Mouse (Mus musculus) embryonic facial prominence, embryonic 10.5 days (tissue): ENCODE measurements around the gene Hist1h1c. TPM values are rescaled to one million over a fixed set of nuclear protein-coding genes. Genes with fewer than 3 reads are reported as not detected.

Experiments used
- DNase-seq: peaks from one replicate; pipeline ENCODE4 v3.0.0-alpha.2; 2017; ENCODE audit warnings: low spot score
- H3K27ac ChIP-seq: fragments of 300-500 bp; sonication (generic); replicated peaks from 2 replicates; pipeline ENCODE4 v1.5.1; 2016; ENCODE audit warnings: mild to moderate bottlenecking
- H3K27me3 ChIP-seq: fragments of 300-500 bp; sonication (generic); replicated peaks from 2 replicates; pipeline ENCODE4 v1.6.1; 2016; ENCODE audit warnings: low read depth, mild to moderate bottlenecking; ENCODE audit not compliant: poor library complexity, severe bottlenecking
- H3K36me3 ChIP-seq: fragments of 300-500 bp; sonication (generic); replicated peaks from 2 replicates; pipeline ENCODE4 v1.6.1; 2016; ENCODE audit warnings: mild to moderate bottlenecking, moderate library complexity
- H3K4me1 ChIP-seq: fragments of 300-500 bp; sonication (generic); 2 replicates; pipeline ENCODE4 v1.6.1; 2016
- H3K4me3 ChIP-seq: fragments of 300-500 bp; sonication (generic); 2 replicates; pipeline ENCODE4 v1.5.1; 2016; ENCODE audit warnings: mild to moderate bottlenecking, moderate library complexity
- H3K9me3 ChIP-seq: fragments of 300-500 bp; sonication (generic); 2 replicates; pipeline ENCODE4 v1.6.1; 2016; ENCODE audit warnings: mild to moderate bottlenecking
- WGBS: fragments of 180-500 bp; shearing (Covaris S2); methylation state at CpG from one replicate; pipeline ENCODE4 v1.1.7; 2016; 5-methylcytosine and 5-hydroxymethylcytosine counted together
- polyA plus RNA-seq: library from polyadenylated mRNA; unstranded; fragments of >200 nt; fragmentation: Nextera tagmentation; extraction: Ambion mirVana; gene quantifications from 2 replicates; pipeline ENCODE4 v1.2.1, GENCODE M21; 2016

Gene Hist1h1c
- polyA plus RNA-seq, result 9.1 and 9.2 TPM in 2 replicates

DNA sequence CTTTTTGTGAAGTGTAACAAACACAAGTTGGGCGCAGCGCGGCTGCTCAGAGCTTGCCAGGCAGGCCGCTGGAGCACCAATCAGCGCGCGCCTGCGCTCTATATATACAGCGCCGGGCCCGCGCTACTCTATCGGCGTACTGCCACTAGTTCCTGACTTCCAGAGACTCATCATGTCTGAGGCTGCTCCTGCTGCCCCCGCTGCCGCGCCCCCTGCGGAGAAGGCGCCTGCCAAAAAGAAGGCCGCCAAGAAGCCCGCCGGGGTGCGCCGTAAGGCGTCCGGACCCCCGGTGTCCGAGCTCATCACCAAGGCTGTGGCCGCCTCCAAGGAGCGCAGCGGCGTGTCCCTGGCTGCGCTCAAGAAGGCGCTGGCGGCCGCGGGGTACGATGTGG lies at the start of gene Hist1h1c:
Gene Hist1h1c, plus strand, starts transcription at position 132 of the 392 bp plus-strand sequence.
- Histone ChIP-seq H3K9me3 (no peaks in the 10 kb centered on the region), H3K4me3 (peak within 1 kb of the TSS; percentile 71)
- under 1% methylated on average over 38 of the region's 38 CpGs for WGBS

DNA sequence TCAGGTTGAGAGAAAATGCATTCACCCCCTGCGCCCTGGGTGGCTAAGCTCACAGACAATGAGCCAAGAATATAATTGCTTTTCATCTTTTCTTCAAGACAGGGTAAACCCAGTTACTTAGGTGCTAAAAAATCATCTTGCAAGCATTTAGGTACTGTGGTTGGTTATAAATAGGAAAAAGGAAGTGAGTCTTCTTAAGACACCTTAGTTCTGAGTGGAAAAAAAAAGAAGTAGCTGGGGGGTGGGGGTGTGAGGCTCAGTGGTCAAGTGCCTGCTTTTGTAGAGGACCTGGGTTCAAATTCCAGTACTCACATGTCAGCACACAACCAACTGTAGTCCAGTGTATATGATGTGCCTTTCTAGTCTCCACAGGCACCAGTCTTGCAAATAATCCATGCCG lies 49.7 kb upstream of the Hist1h1c start:
- whole genome bisulfite sequencing, result 94% methylated on average over 2 of the region's 2 CpGs
- no peaks in the 10 kb centered on the region for H3K9me3 ChIP-seq
- peaks cover 14% of the 10 kb centered on the region for H3K4me1 ChIP-seq
- no peak overlapping the region for H3K4me3 ChIP-seq
- no peaks in the 10 kb centered on the region for H3K27me3 ChIP-seq
- no peak for DNase-seq
- H3K27ac ChIP-seq, result no peak overlapping the region
- no peaks in the 10 kb centered on the region for H3K36me3 ChIP-seq

More for the DNA sequence above, at the start of gene Hist1h1c:
- Histone ChIP-seq H3K36me3 (no peaks in the 10 kb centered on the region), H3K27ac (peak within 1 kb of the TSS; percentile 96), H3K4me1 (peaks cover 20% of the 10 kb centered on the region), H3K27me3 (no peaks in the 10 kb centered on the region)
- DNase-seq, result peak; percentile 94

DNA sequence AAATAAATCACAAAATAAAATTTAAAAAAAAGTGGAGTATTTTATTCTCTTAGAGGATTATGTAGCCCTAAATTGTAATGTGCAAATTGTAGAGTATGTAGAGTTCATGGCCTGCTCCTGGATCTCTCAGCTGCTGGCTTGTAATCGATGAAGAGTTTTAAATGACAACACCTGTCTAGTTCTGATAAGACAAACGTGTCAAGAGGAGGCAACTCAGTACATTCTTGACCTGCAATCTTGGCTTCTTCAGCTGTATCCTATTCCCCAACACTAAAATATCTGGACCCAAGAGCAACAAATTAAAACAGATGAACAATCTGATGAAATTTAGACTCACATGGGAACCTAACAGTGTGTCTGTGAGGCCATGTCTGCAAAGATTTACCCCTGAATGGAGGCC lies 49.1 kb upstream of the Hist1h1c start:
- no peak overlapping the region for H3K4me3 ChIP-seq
- no peaks in the 10 kb centered on the region for H3K27me3 ChIP-seq
- H3K27ac ChIP-seq, result no peak overlapping the region
- 77% methylated on average over 2 of the region's 2 CpGs for WGBS
- H3K4me1 ChIP-seq, result peaks cover 14% of the 10 kb centered on the region
- H3K9me3 ChIP-seq, result no peaks in the 10 kb centered on the region
- no peaks in the 10 kb centered on the region for H3K36me3 ChIP-seq
- DNase-seq, result no peak

DNA sequence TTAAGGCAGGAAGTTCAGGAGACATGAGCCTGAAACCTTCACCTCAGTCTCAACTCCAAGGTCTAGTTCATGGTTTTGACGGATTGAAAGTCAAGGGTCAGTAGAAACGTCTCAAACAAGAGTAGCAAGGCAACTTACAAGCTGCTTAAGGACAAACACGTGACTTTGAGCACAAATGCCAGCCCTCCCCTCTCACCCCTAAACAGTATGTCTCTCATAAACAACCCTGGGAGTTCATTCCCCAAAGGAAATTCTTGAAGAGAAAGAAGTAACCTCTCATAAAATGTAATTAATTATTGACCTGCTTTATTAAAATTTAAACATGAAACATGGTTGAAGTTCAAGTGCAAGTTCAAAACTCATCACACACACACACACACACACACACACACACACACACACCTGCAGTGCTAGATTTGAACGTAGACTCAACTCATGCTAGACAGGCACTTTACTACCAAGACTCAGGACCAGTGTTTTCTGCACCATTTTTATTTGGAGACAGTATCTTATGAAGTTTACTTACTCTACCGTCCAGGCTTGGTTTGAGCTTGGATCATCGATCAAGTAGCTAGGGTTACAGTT lies 44.7 kb upstream of the Hist1h1c start:
- no peaks in the 10 kb centered on the region for H3K9me3 ChIP-seq
- 0 out of 2 replicates have a peak overlapping the region, but pooled peaks have one; percentile 31 for H3K27ac ChIP-seq
- peaks cover 14% of the 10 kb centered on the region for H3K4me1 ChIP-seq
- 85% methylated on average over 6 of the region's 6 CpGs for WGBS
- DNase-seq, result no peak
- no peaks in the 10 kb centered on the region for H3K27me3 ChIP-seq
- no peaks in the 10 kb centered on the region for H3K36me3 ChIP-seq
- no peak overlapping the region for H3K4me3 ChIP-seq

DNA sequence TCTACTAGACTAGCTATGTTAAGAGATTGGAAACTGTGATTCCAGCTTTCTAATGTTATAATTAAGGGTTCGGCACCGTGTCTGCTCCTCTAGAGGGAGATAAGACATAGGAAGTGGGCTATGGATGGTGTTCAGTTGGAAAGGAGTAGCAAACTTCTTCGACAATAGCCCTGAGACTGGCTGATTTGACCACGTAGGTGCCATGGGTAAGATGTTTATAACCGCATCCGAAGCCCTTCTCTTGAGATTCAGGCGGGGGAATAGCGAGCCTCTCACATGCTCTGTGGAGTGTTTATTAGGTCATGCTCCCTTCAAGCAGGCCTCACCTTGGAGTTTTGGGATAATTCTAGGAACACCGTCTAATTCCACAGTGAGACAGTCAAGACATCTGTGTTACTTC lies 43.7 kb upstream of the Hist1h1c start:
- WGBS, result 94% methylated on average over 9 of the region's 9 CpGs

DNA sequence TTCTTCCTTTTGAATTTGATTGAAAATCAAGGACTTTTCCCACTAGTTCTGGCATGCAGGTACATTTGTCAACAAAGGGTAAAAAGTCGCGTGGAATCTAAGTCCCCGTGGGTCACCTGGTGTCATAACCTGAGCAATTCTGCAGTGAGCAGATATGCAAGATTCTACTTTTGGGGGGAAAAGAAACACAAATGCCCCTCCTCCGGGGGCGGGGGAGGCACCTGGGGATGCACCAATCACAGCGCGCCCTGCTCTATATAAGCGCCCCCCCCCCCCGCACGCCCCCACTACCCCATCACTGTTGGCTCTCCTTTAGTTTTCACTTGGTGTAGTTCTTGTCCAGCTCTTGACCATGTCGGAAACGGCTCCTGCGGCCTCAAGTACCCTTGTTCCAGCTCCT lies 43.1 kb upstream of the Hist1h1c start, which contains the start of gene Hist1h1t:
Gene Hist1h1t, plus strand, starts transcription at position 301 of the 400 bp plus-strand sequence.
- H3K27ac ChIP-seq, result peak within 1 kb of the TSS; percentile 80
- no peaks in the 10 kb centered on the region for H3K36me3 ChIP-seq
- 48% methylated on average over 13 of the region's 13 CpGs for WGBS
- H3K4me3 ChIP-seq, result peak within 1 kb of the TSS; percentile 18
- H3K4me1 ChIP-seq, result peaks cover 18% of the 10 kb centered on the region
- H3K27me3 ChIP-seq, result no peaks in the 10 kb centered on the region
- no peak for DNase-seq
- no peaks in the 10 kb centered on the region for H3K9me3 ChIP-seq

More for the DNA sequence above, 43.7 kb upstream of the Hist1h1c start:
- no peak for DNase-seq
- no peaks in the 10 kb centered on the region for H3K9me3 ChIP-seq
- H3K27ac ChIP-seq, result no peak overlapping the region
- H3K4me1 ChIP-seq, result peaks cover 18% of the 10 kb centered on the region
- H3K27me3 ChIP-seq, result no peaks in the 10 kb centered on the region
- H3K36me3 ChIP-seq, result no peaks in the 10 kb centered on the region
- H3K4me3 ChIP-seq, result no peak overlapping the region

DNA sequence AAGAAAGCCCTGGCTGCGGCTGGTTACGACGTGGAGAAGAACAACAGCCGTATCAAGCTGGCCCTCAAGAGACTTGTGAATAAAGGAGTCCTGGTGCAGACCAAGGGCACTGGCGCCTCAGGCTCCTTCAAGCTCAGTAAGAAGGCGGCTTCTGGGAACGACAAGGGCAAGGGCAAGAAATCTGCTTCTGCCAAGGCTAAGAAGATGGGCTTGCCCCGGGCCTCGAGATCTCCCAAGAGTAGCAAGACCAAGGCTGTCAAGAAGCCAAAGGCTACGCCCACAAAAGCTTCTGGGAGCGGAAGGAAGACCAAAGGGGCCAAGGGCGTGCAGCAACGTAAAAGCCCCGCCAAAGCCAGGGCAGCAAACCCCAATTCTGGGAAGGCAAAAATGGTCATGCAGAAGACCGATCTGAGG lies 42.5 kb upstream of the Hist1h1c start:
- WGBS, result 59% methylated on average over 15 of the region's 15 CpGs
- DNase-seq, result no peak

DNA sequence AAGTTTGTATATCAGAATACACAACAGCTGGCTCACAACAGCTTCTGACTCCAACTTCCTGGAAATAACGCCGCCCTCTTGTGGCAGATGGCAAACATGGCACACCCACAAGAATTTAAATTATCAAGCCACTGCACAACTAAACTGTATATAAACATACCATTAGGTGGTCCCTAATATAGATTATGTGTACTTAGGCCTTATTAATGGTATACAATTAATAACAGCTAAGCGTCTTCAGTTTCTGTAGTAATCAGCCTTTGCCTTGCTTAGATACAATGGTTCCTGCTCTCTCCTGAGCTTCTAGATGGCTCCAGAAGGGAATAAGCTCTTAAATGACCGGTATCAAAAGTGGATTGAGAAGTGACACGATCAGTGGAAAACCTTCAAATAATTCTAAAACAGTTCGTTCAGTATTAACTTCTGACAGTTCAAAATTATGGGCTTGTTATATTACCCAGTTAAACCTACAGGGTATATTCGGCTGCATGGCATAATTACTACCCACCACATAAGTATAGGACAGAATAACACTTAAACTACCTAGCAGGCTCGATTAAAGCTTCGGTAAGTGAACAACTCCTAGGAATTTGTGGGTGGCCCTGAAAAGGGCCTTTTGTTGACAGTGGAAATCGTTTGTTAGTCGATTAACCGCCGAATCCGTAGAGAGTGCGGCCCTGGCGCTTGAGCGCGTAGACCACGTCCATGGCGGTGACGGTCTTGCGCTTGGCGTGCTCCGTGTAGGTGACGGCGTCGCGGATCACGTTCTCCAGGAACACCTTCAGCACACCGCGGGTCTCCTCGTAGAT lies 40.9 kb upstream of the Hist1h1c start:
- under 1% methylated on average over 32 of the region's 32 CpGs for WGBS

More for the DNA sequence above, 42.5 kb upstream of the Hist1h1c start:
- no peaks in the 10 kb centered on the region for H3K27me3 ChIP-seq
- peak overlapping the region; percentile 18 for H3K4me3 ChIP-seq
- peak overlapping the region; percentile 80 for H3K27ac ChIP-seq
- no peaks in the 10 kb centered on the region for H3K36me3 ChIP-seq
- no peaks in the 10 kb centered on the region for H3K9me3 ChIP-seq
- H3K4me1 ChIP-seq, result peaks cover 21% of the 10 kb centered on the region

DNA sequence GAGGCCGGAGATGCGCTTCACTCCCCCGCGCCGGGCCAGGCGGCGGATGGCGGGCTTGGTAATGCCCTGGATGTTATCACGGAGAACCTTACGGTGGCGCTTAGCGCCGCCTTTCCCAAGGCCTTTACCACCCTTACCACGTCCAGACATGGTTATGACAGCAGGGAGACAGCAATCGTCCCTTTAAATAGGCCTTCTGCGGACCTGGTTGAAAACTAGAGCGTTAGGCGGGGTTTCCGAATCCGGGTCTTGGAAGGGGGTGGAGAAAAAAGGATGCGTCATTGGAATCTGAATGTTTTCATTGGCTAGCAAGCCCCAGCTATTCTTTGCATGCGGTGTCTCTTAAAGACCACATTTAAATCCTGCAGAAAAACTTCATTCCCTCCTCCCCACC lies 40.3 kb upstream of the Hist1h1c start, which contains the start of gene Hist1h4c:
Gene Hist1h4c, minus strand, starts transcription at position 155 of the 394 bp plus-strand sequence.
- Histone ChIP-seq H3K36me3 (no peaks in the 10 kb centered on the region), H3K9me3 (no peaks in the 10 kb centered on the region), H3K27me3 (no peaks in the 10 kb centered on the region), H3K4me3 (peak within 1 kb of the TSS; percentile 60), H3K27ac (peak within 1 kb of the TSS; percentile 88), H3K4me1 (peaks cover 23% of the 10 kb centered on the region)
- DNase-seq, result peak; percentile 96
- WGBS, result under 1% methylated on average over 22 of the region's 22 CpGs

More for the DNA sequence above, 40.9 kb upstream of the Hist1h1c start:
- Histone ChIP-seq H3K36me3 (no peaks in the 10 kb centered on the region), H3K27ac (peak overlapping the region; percentile 88), H3K4me3 (peak overlapping the region; percentile 60), H3K27me3 (no peaks in the 10 kb centered on the region), H3K9me3 (no peaks in the 10 kb centered on the region), H3K4me1 (peaks cover 23% of the 10 kb centered on the region)
- peak; percentile 67 for DNase-seq

DNA sequence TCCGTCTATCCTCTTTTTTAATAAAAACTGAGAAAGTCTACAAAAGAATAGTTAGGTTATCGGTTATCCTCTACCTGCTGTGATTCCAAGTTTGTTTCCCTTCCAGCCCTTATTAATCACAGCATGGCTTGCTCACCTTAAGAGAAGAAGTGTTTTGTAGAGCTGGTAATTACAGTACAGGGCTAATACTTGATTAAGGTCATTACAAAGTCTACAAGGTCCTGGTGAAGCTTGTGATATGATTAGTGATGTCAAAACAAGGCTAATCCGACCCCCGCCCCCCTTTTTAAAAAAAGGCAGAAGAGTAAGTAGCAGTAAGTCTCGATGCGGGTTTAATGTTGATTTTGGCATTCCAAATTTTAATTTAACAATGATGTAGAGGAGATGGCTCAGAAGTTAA lies 39.6 kb upstream of the Hist1h1c start:
- Histone ChIP-seq H3K4me3 (peak overlapping the region; percentile 60), H3K27me3 (no peaks in the 10 kb centered on the region), H3K4me1 (peaks cover 23% of the 10 kb centered on the region), H3K36me3 (no peaks in the 10 kb centered on the region), H3K9me3 (no peaks in the 10 kb centered on the region), H3K27ac (peak overlapping the region; percentile 88)
- 64% methylated on average over 6 of the region's 6 CpGs for WGBS
- DNase-seq, result peak; percentile 6

DNA sequence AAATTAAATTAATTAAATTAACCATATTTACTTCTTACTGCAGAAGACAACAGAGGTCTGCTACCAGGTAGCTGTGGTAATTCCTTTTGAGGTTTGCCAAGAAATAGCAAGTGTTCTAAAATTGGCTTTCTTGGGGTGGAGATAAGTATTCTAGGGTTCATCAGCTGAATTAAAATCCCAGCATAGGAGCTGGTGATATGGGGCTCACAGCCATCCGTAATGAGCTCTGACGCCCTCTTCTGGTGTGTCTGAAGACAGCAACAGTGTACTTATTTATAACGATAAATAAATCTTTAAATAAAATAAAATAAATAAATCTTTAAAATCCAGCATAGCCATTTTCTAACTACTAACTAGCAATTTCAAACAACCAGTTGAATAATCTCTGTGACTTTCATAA lies 38.8 kb upstream of the Hist1h1c start:
- Histone ChIP-seq H3K9me3 (no peaks in the 10 kb centered on the region), H3K27ac (peak overlapping the region; percentile 88; the same call in 1 of the 2 replicates), H3K4me1 (peaks cover 23% of the 10 kb centered on the region), H3K27me3 (no peaks in the 10 kb centered on the region), H3K4me3 (no peak overlapping the region), H3K36me3 (no peaks in the 10 kb centered on the region)
- DNase-seq, result no peak
- 69% methylated on average over 3 of the region's 3 CpGs for WGBS

DNA sequence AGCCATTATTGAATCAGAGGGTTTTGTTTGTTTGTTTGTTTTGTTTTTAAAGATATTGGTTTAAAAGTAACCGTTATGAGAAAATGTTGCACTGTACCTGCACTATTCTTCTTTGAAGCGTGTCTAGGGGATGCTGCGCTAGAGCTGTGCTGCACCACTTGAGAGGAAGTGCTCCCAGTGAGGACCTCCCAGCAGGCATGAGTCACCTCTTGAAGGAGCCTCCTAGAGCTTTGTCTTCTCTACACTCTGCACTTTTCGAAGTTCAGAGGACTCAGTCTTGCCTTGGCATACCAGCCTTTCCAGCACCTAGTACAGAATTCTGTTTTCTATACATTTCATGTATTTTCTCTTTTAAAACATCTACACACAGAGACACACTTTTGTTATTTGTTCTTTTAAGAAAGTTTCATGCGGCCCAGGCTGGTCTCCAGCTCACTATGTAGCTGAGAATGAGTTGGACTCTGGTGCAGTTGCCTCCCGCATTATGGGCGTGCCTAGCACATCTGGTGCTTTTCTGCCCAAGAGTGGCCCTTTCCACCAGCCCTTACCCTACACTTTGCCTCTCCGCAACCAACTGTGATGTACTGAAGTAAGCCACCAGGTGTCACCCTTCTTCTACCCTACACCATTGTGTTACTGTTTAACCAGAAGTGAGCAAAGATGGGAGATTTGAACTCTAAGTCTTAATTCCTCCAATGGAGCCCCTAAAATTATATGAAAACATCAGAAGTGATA lies 37.7 kb upstream of the Hist1h1c start:
- H3K36me3 ChIP-seq, result no peaks in the 10 kb centered on the region
- H3K27me3 ChIP-seq, result no peaks in the 10 kb centered on the region
- H3K4me1 ChIP-seq, result peaks cover 17% of the 10 kb centered on the region
- 32% methylated on average over 8 of the region's 8 CpGs for WGBS
- H3K27ac ChIP-seq, result peak overlapping the region; percentile 35
- 0 out of 2 replicates have a peak overlapping the region, but pooled peaks have one; percentile 11 for H3K4me3 ChIP-seq
- DNase-seq, result peak; percentile 78
- H3K9me3 ChIP-seq, result no peaks in the 10 kb centered on the region
